Mouse (Mus musculus): ENCODE data around the gene Cd63. TPM values are rescaled to one million over a fixed set of nuclear protein-coding genes. Genes with fewer than 3 reads are reported as not detected.

The Cd63 gene
- total RNA-seq, 2 experiments from 2014 or later = 74.2 to 79.4 TPM

DNA sequence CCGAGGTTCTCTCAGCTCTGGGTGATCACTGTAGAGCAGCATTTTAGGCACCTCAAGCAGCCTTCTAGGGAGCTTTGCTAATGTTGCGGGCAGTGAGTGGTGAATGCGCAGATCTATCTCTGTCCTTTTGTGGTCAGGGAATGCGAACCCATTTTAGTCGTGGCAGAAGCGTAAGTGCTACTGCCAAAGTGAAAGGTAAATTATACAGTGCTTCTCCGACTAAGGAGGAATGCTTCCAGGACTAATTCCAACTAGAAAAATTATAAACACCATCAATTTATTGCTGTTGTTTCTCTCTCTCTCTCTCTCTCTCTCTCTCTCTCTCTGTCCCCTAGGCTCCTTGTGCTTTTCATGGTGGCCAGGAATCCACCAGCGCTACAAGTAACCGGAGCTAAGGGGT lies 23.1 kb downstream of the Cd63 start, which contains the start of gene Bloc1s1:
Gene Bloc1s1, minus strand, starts transcription at position 101 of the 400 bp plus-strand sequence.
- DNase-seq (ENCODE audit: low spot score in 2 of 2) = no peak

GRCm38 (mm10) chr10:128928356-128928755 lies 27.6 kb downstream of the Cd63 start:
- no peak for DNase-seq (ENCODE audit: low spot score in 2 of 2)

DNA sequence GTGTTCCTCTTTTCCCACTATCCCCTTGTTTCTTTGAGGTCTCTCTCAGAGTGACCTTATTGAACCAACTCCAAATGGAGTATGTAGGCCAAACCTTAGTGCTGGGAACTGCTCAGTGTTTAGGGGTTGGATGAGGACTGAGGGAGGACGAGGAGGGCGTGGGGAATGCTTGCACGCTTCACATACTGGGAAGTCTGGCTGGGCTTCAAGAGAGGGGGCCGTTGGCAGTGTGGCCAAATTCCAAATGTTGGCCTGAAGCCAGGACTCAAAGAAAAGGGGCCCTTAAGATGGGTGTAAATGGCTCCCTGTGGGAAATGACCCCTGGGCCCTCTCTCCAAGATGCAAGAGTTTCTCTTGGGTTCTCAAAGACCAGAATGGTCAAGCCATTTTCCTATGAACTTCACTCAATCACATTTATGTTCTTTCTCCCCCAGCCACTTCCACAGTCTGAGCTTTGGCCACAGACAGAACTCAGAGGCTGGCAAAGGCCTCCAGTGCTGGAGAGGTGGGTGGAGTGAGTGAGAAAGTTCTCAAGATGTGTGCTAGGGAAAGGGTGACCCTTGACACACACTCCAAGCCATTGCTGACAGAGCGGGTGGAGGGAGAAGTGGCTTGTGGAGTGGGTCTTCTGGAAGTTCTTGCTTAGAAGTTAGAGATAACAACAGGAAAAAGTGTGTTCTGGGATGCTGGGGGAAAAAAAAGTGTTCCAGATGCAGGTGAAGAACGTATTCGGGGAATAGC lies 29.0 kb downstream of the Cd63 start:
- DNase-seq (ENCODE audit: low spot score in 2 of 2) = no peak

DNA sequence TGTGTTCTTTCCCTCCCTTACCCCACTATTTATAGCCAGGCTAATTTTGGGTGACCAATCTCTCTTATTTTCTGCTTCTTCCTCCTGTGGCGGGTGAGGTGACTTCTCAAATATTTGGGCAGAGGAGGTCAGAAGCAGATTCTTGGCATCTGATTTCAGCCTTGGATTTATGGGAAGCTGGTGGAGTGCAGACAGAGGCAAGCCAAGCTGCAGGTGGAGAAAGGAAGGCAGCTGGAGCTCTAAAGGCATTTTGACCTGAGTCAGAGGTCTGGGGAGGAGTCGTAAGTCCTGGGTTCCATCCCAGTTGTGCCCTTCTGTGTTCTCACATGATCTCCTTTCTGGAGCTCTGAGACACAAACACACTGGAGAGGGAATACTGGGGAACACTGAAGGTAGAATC lies 30.7 kb downstream of the Cd63 start:
- no peak for DNase-seq (ENCODE audit: low spot score in 2 of 2)

GRCm38 (mm10) chr10:128933574-128933973 lies 32.8 kb downstream of the Cd63 start, which contains the start of gene Itga7:
Gene Itga7, plus strand, starts transcription at chr10:128933818.
- no peak for DNase-seq (ENCODE audit: low spot score in 2 of 2)

GRCm38 (mm10) chr10:128933976-128934721 lies 33.4 kb downstream of the Cd63 start:
- no peak for DNase-seq (ENCODE audit: low spot score in 2 of 2)

DNA sequence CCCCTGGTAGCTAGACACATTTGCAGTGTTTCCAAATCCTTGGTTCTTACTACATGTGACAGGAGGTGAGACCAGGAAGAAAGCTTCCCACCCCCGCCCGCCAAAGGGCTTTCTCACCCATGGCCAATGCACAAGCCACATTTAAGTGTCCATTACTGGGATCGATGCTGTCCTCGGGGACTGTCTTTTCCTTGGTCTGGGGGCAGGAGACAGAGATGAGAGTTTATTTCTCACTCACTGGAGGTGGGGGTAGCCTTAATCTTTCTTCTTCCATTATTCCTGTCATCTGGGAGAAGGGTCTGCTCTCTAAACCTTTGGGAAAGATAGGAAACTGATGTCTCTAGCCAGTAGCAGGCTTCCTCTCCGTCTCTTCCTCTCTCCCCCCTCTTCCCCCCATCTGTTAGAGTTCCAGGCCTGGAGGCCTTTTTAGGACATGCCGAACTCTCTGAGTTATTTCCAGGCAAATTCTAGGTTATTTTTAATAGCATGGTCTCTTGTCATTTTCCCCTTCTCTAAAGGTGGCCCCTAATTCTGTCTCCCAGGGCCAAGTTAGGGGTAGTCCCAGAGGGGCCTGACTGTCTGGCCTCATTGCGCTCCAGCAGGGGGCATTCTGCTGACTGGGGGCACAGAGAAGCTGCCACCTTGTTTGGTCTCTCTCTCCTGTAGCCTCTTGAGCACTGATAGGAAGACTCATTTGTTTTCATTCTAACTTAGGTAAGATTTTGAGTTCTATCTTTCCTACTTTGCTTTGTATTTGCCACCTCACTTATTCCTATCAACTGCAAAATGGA lies 34.4 kb downstream of the Cd63 start:
- no peak for DNase-seq (ENCODE audit: low spot score in 2 of 2)

- no peak for DNase-seq (ENCODE audit: low spot score in 2 of 2)
These were observed 35.1 kb downstream of the Cd63 start for GRCm38 (mm10) chr10:128935826-128936440.

GRCm38 (mm10) chr10:128937756-128938390 lies 37.1 kb downstream of the Cd63 start:
- DNase-seq (ENCODE audit: low spot score in 2 of 2) = no peak

GRCm38 (mm10) chr10:128938457-128938856 lies 37.7 kb downstream of the Cd63 start:
- DNase-seq (ENCODE audit: low spot score in 2 of 2) = no peak

DNA sequence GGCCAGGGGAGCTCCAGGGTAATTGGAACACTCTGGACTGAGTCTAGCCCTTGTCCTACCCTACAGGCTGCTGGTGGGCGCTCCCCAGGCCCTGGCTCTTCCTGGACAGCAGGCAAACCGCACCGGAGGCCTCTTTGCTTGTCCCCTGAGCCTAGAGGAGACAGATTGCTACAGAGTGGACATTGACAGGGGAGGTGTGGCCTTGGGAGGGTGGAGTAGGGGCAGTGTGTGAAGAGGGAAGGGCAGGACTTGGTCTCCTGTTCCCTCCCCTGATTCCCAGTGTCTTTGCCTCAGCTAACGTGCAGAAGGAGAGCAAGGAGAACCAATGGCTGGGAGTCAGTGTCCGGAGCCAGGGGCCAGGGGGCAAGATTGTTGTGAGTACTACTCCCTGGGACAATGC lies 38.2 kb downstream of the Cd63 start:
- DNase-seq (ENCODE audit: low spot score in 2 of 2) = no peak

DNA sequence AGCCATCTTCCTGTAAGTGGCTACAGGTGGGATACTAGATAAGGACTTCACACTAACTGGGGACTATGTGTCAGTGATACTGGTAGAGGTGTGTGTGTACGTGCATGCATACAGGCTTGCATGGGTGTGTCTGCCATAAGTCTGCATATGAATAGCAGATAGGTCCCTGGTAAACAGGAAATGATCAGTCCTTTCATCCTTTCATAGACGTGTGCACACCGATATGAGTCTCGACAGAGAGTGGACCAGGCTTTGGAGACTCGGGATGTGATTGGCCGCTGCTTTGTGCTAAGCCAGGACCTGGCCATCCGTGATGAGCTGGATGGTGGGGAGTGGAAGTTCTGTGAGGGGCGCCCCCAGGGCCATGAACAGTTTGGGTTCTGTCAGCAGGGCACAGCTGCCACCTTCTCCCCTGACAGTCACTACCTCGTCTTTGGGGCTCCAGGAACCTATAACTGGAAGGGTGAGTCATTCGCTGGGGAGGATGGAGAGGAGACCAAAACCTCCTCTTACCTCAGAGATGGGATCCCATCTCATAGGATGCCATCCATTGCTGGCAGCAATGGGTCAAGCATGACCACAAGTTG lies 39.8 kb downstream of the Cd63 start:
- no peak for DNase-seq (ENCODE audit: low spot score in 2 of 2)

GRCm38 (mm10) chr10:128945675-128946074 lies 44.9 kb downstream of the Cd63 start:
- no peak for DNase-seq (ENCODE audit: low spot score in 2 of 2)

DNA sequence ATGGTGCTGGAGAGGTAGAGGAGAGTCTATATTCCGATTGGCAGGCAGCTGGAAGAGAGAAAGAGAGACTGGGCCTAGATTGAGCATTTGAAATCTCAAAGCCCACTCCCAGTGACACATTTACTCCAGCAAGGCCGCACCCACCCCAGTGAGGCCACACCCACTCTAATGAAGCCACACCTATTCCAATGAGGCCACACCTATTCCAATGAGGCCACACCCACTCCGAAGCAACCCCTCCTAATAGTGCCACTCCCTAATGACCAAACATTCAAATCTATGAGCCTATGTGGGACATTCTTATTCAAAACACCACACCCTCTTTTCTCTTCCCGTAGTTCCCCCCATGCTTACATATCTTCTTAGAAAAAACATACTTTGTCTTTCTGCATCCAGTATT lies 46.7 kb downstream of the Cd63 start:
- DNase-seq (ENCODE audit: low spot score in 2 of 2) = no peak

GRCm38 (mm10) chr10:128950208-128950887 lies 49.6 kb downstream of the Cd63 start:
- DNase-seq (ENCODE audit: low spot score in 2 of 2) = no peak

GRCm38 (mm10) chr10:128958340-128958739 lies 57.6 kb downstream of the Cd63 start:
- DNase-seq (ENCODE audit: low spot score in 2 of 2) = no peak

DNA sequence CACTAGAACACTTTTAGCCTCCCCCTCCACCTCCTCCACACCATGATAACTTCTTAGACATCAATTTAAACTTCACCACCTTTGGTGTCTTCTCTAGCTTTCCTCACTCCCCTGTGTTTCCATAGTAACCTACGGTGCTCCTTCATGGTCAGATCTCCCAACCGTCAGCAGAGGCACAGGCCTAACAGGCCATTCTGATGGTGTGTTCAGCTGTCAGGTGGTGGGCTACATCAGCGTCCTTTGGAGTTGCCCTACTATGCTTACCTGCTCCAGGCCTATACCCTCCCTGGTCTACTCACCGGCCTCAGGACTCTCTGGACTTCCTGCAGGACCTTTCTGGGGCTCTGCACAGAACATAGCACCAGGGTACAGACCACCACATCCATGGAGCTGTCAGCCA lies 59.4 kb downstream of the Cd63 start:
- DNase-seq (ENCODE audit: low spot score in 2 of 2) = no peak

GRCm38 (mm10) chr10:128960590-128961584 lies 60.1 kb downstream of the Cd63 start, which contains the start of gene Mettl7b:
Gene Mettl7b, minus strand, starts transcription at chr10:128960988.
- DNase-seq (ENCODE audit: low spot score in 2 of 2) = peak in 1 of 2 experiments; percentile 58

All from layer of hippocampus, adult 18-20 months (tissue).